Mouse (Mus musculus) cortical plate, adult 2 months (tissue): ENCODE results near the gene Zic3.

ENCODE experiments used
- CTCF ChIP-seq: fragments of 200-500 bp; IDR thresholded peaks from 2 replicates; pipeline ENCODE4 v1.5.1; 2011; ENCODE audit warnings: mild to moderate bottlenecking, control low read depth, low read length; ENCODE audit not compliant: insufficient read depth; ENCODE audit errors: extremely low read depth
- POLR2A ChIP-seq: fragments of 200-500 bp; IDR thresholded peaks from 2 replicates; pipeline ENCODE4 v1.6.1; 2011; ENCODE audit warnings: mild to moderate bottlenecking, low read length, control low read depth; ENCODE audit not compliant: insufficient read depth; ENCODE audit errors: extremely low read depth

DNA sequence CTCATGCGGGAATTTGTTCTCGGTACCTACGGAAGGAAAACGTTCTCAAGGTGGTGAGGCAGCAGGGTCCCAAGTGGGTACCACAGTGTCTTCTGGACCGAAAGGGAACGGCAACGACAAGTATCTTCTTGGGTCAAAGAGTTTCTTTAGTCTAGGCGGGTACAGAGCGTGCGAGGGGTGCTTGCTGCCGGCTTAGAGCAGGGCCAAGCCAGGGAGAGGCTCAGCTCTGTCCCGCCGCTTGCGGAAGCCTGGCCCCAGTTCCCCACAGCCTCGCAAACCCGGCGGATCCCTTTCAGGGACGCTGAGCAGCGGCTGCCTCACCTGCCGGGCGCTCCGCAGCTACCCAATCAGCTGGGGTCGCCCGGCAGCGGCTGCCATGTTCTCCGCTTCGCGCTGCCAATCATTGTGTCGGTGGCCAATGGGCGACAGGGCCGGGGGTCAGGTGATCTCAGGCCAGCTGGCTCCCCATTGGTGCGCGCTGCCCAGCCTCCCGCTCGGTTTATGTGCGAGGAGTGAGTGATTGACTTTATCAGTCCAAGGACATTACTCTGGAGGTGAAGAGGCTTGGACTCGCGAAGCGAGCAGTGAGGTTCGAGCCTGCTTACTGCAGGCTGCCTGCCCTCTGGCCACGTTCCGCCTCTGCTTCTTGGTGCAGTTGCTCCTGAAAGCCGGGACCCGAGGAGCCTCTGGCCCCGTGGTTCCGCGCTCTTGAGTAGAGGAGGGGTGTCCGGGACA, 7.8 kb downstream of the Zic3 start:
- no peak for TF ChIP-seq CTCF
- 0 out of 2 replicates have a peak, but pooled peaks have one; percentile 27 for TF ChIP-seq POLR2A
